Mouse (Mus musculus) limb, embryonic 11.5 days (tissue): Measurements from ENCODE around the gene Frmd4a. TPM values are rescaled to one million over a fixed set of nuclear protein-coding genes. Genes with fewer than 3 reads are reported as not detected.
A peak's percentile ranks its signal among the peaks of the same experiment; 100 is the strongest.

Experiments
- ATAC-seq: fragments of 200-750 bp; cut with Nextera tagmentation; 2 replicates; pipeline ENCODE4 v1.8.0; 2017; ENCODE audit warnings: low read depth; ENCODE audit not compliant: insufficient number of reproducible peaks, low FRiP score, low TSS enrichment
- DNase-seq: peaks from one replicate; pipeline ENCODE4 v3.0.0-alpha.2; 2015; ENCODE audit warnings: low spot score
- H3K27ac ChIP-seq: fragments of 300-500 bp; sonication (generic); replicated peaks from 2 replicates; pipeline ENCODE4 v1.5.1; 2014; ENCODE audit warnings: low read depth, mild to moderate bottlenecking, low read length
- H3K27me3 ChIP-seq: fragments of 300-500 bp; sonication (generic); 2 replicates; pipeline ENCODE4 v1.6.1; 2014; ENCODE audit warnings: mild to moderate bottlenecking, low read length, mixed read lengths; ENCODE audit not compliant: control insufficient read depth, insufficient read depth
- H3K36me3 ChIP-seq: fragments of 300-500 bp; sonication (generic); 2 replicates; pipeline ENCODE4 v1.6.1; 2014; ENCODE audit warnings: mild to moderate bottlenecking, low read length, moderate library complexity, mixed read lengths; ENCODE audit not compliant: control insufficient read depth, insufficient read depth
- H3K4me1 ChIP-seq: fragments of 300-500 bp; sonication (generic); 2 replicates; pipeline ENCODE4 v1.6.1; 2014; ENCODE audit warnings: low read length, mixed read lengths; ENCODE audit not compliant: control insufficient read depth, insufficient read depth
- H3K4me2 ChIP-seq: fragments of 300-500 bp; sonication (generic); 2 replicates; pipeline ENCODE4 v1.6.1; 2014; ENCODE audit warnings: low read depth, mild to moderate bottlenecking, moderate library complexity; ENCODE audit not compliant: severe bottlenecking
- H3K4me3 ChIP-seq: fragments of 300-500 bp; sonication (generic); 2 replicates; pipeline ENCODE4 v1.5.1; 2014; ENCODE audit warnings: low read depth, low read length
- H3K9ac ChIP-seq: fragments of 300-500 bp; sonication (generic); 2 replicates; pipeline ENCODE4 v1.6.1; 2014; ENCODE audit warnings: mild to moderate bottlenecking, low read length
- H3K9me3 ChIP-seq: fragments of 300-500 bp; sonication (generic); 2 replicates; pipeline ENCODE4 v1.6.1; 2016; ENCODE audit warnings: low read length; ENCODE audit not compliant: control insufficient read depth
- WGBS: fragments of 180-500 bp; shearing (Covaris S2); extraction: QIAGEN DNeasy Blood & Tissue Kit; methylation state at CpG from one replicate; pipeline ENCODE4 v1.1.7; 2014; 5-methylcytosine and 5-hydroxymethylcytosine counted together
- polyA plus RNA-seq: library from polyadenylated mRNA; unstranded; fragments of >200 nt; fragmentation: Nextera tagmentation; extraction: Ambion mirVana; gene quantifications from 2 replicates; pipeline ENCODE4 v1.2.1, GENCODE M21; 2014

The Frmd4a gene
- polyA plus RNA-seq, 1 experiment from 2014 or later, result 65.3 TPM

- Histone ChIP-seq H3K36me3 (0 out of 2 replicates have a peak, but pooled peaks cover 2% of the 10 kb centered on the region), H3K4me3 (no peak overlapping the region), H3K4me1 (peaks cover 12% of the 10 kb centered on the region), H3K4me2 (no peak overlapping the region), H3K9ac (no peak overlapping the region), H3K27ac (no peak overlapping the region), H3K27me3 (no peaks in the 10 kb centered on the region), H3K9me3 (no peaks in the 10 kb centered on the region)
- no peak for DNase-seq
- ATAC-seq, result no peak
- whole genome bisulfite sequencing, result 68% methylated on average over 4 of the region's 4 CpGs
These were observed 424.3 kb downstream of the Frmd4a start for GRCm38 (mm10) chr2:4441840-4442239.

- 88% methylated on average over 3 of the region's 3 CpGs for WGBS
These were observed 427.2 kb downstream of the Frmd4a start for GRCm38 (mm10) chr2:4444740-4445139.

GRCm38 (mm10) chr2:4445629-4446400 lies 428.3 kb downstream of the Frmd4a start:
- Histone ChIP-seq H3K4me1 (peaks cover 11% of the 10 kb centered on the region), H3K27me3 (no peaks in the 10 kb centered on the region), H3K4me3 (no peak overlapping the region), H3K9ac (no peak overlapping the region), H3K4me2 (no peak overlapping the region), H3K36me3 (0 out of 2 replicates have a peak, but pooled peaks cover 2% of the 10 kb centered on the region), H3K27ac (no peak overlapping the region), H3K9me3 (no peaks in the 10 kb centered on the region)
- DNase-seq (no peak), ATAC-seq (no peak)
- WGBS, result 73% methylated on average over 10 of the region's 10 CpGs

More at GRCm38 (mm10) chr2:4444740-4445139, 427.2 kb downstream of the Frmd4a start:
- Histone ChIP-seq H3K36me3 (0 out of 2 replicates have a peak, but pooled peaks cover 2% of the 10 kb centered on the region), H3K4me3 (no peak overlapping the region), H3K27ac (no peak overlapping the region), H3K27me3 (no peaks in the 10 kb centered on the region), H3K9ac (no peak overlapping the region), H3K4me2 (no peak overlapping the region), H3K9me3 (no peaks in the 10 kb centered on the region), H3K4me1 (peaks cover 9% of the 10 kb centered on the region)
- DNase-seq (no peak), ATAC-seq (no peak)

GRCm38 (mm10) chr2:4449860-4450480 lies 432.5 kb downstream of the Frmd4a start:
- H3K36me3 ChIP-seq, result 0 out of 2 replicates have a peak, but pooled peaks cover 2% of the 10 kb centered on the region
- no peaks in the 10 kb centered on the region for H3K27me3 ChIP-seq
- no peak overlapping the region for H3K4me2 ChIP-seq
- DNase-seq, result no peak
- H3K9ac ChIP-seq, result no peak overlapping the region
- H3K4me3 ChIP-seq, result no peak overlapping the region
- H3K4me1 ChIP-seq, result peaks cover 9% of the 10 kb centered on the region
- no peaks in the 10 kb centered on the region for H3K9me3 ChIP-seq
- WGBS, result 83% methylated on average over 12 of the region's 12 CpGs
- no peak for ATAC-seq
- 0 out of 2 replicates have a peak overlapping the region, but pooled peaks have one; percentile 8 for H3K27ac ChIP-seq

- H3K9ac ChIP-seq, result no peak overlapping the region
- H3K4me3 ChIP-seq, result no peak overlapping the region
- H3K27me3 ChIP-seq, result no peaks in the 10 kb centered on the region
- no peak overlapping the region for H3K27ac ChIP-seq
- 83% methylated on average over 12 of the region's 12 CpGs for WGBS
- H3K9me3 ChIP-seq, result no peaks in the 10 kb centered on the region
- no peaks in the 10 kb centered on the region for H3K36me3 ChIP-seq
- ATAC-seq (no peak), DNase-seq (no peak)
- no peak overlapping the region for H3K4me2 ChIP-seq
- peaks cover 5% of the 10 kb centered on the region; the same call in 1 of the 2 replicates for H3K4me1 ChIP-seq
These were observed 435.3 kb downstream of the Frmd4a start for GRCm38 (mm10) chr2:4452590-4453400.

GRCm38 (mm10) chr2:4455097-4456025 lies 437.8 kb downstream of the Frmd4a start:
- Histone ChIP-seq H3K4me2 (no peak overlapping the region), H3K36me3 (no peaks in the 10 kb centered on the region), H3K27me3 (no peaks in the 10 kb centered on the region), H3K4me1 (peaks cover 2% of the 10 kb centered on the region; the same call in 1 of the 2 replicates), H3K9me3 (no peaks in the 10 kb centered on the region), H3K27ac (no peak overlapping the region), H3K9ac (no peak overlapping the region), H3K4me3 (no peak overlapping the region)
- 84% methylated on average over 11 of the region's 11 CpGs for WGBS
- no peak for DNase-seq
- no peak for ATAC-seq

GRCm38 (mm10) chr2:4460897-4461296 lies 443.4 kb downstream of the Frmd4a start:
- Histone ChIP-seq H3K27me3 (no peaks in the 10 kb centered on the region), H3K9ac (no peak overlapping the region), H3K4me3 (no peak overlapping the region), H3K4me2 (no peak overlapping the region), H3K4me1 (peaks cover 16% of the 10 kb centered on the region), H3K9me3 (no peaks in the 10 kb centered on the region), H3K27ac (no peak overlapping the region), H3K36me3 (no peaks in the 10 kb centered on the region)
- WGBS, result 64% methylated on average over 5 of the region's 5 CpGs
- ATAC-seq (no peak), DNase-seq (no peak)
